Mouse (Mus musculus): ENCODE data around the gene Ric1. TPM values are rescaled to one million over a fixed set of nuclear protein-coding genes. Genes with fewer than 3 reads are reported as not detected.

The Ric1 gene
- total RNA-seq, 2 experiments from 2014 or later = 19.0 to 21.6 TPM

Other genes with a start within 250 kb of the Ric1 start
- 2.3 and 3.7 TPM in 2 replicates for gene Insl6, start 196.9 kb upstream of the Ric1 start, total RNA-seq (2015)
- 1.1 and 1.7 TPM in 2 replicates for gene Insl6, start 196.9 kb upstream of the Ric1 start, total RNA-seq (2017)
- gene Rln1, start 187.6 kb upstream of the Ric1 start, total RNA-seq (2015) = not detected in 2 replicates
- not detected in 2 replicates for gene Rln1, start 187.6 kb upstream of the Ric1 start, total RNA-seq (2017)
- gene Plgrkt, start 154.9 kb upstream of the Ric1 start, total RNA-seq (2015) = 76.3 and 104 TPM in 2 replicates
- 69.7 and 79.1 TPM in 2 replicates for gene Plgrkt, start 154.9 kb upstream of the Ric1 start, total RNA-seq (2017)
- 7.7 and 12.5 TPM in 2 replicates for gene Cd274, start 154.8 kb upstream of the Ric1 start, total RNA-seq (2015)
- 4.3 and 5.8 TPM in 2 replicates for gene Cd274, start 154.8 kb upstream of the Ric1 start, total RNA-seq (2017)
- not detected in 2 replicates for gene Pdcd1lg2, start 111.4 kb upstream of the Ric1 start, total RNA-seq (2015)
- gene Pdcd1lg2, start 111.4 kb upstream of the Ric1 start, total RNA-seq (2017) = not detected in 2 replicates
- 37.3 and 42.5 TPM in 2 replicates for gene Ermp1, start 126.1 kb downstream of the Ric1 start, total RNA-seq (2015)
- 44.8 and 51.3 TPM in 2 replicates for gene Ermp1, start 126.1 kb downstream of the Ric1 start, total RNA-seq (2017)
- gene Mlana, start 175.5 kb downstream of the Ric1 start, total RNA-seq (2015) = not detected in 2 replicates
- gene Mlana, start 175.5 kb downstream of the Ric1 start, total RNA-seq (2017) = not detected in 2 replicates

Data from megakaryocyte progenitor cell, adult 5-6 weeks (primary cell).